Mouse (Mus musculus) megakaryocyte, embryonic 14.5 days (primary cell): ENCODE measurements around the gene Ivns1abp.

Source experiments
- FLI1 ChIP-seq: IDR thresholded peaks from 2 replicates; pipeline ENCODE4 v1.6.1; 2012; ENCODE audit warnings: low read length, inconsistent platforms, mixed read lengths
- GATA1 ChIP-seq: IDR thresholded peaks from 3 replicates; pipeline ENCODE4 v1.6.1; 2012; ENCODE audit warnings: mixed read lengths, low read length, inconsistent platforms, borderline replicate concordance

GRCm38 (mm10) chr1:151301904-151302303, 42.4 kb upstream of the Ivns1abp start:
- TF ChIP-seq GATA1 (no peak), FLI1 (no peak)
